In genomic region chr2:127312801-127313200, GRCm38 (mm10) we compare ENCODE assay signal across 24 mouse cellular contexts. TPM values are rescaled to one million over a fixed set of nuclear protein-coding genes. Genes with fewer than 3 reads are reported as not detected.
"Had no signal": no experiment of that assay in that cellular context is flagged by ENCODE, and none has a peak within 500 bp of the region (broad histone marks: within the 10 kb centered on the region; RNA-seq: fewer than 3 reads in every experiment).

No protein-coding gene starts in this region.

- ATAC-seq: midbrain, embryonic 16.5 days had no signal

- DNase-seq: lung, adult 18-20 months; lung, embryonic 14.5 days; lung, postnatal 10 days; lung, postnatal 4 days; midbrain, embryonic 14.5 days; right cerebral cortex, postnatal 14 days; thymus, adult 2 months; thymus, postnatal 25 days; thymus, postnatal 4 days had no signal

RNA-seq across cellular contexts. Expression of gene Astl, which starts 25.6 kb away (rescaled TPM):
- total RNA-seq: megakaryocyte-erythroid progenitor cell, adult 5-6 weeks had no signal
- polyA plus RNA-seq: liver, embryonic 16.5 days; lung, embryonic 14.5 days; lung, embryonic 16.5 days; midbrain, embryonic 10.5 days; midbrain, embryonic 12.5 days; midbrain, embryonic 14.5 days; midbrain, embryonic 16.5 days; neural tube, embryonic 12.5 days; neural tube, embryonic 14.5 days; stomach, embryonic 15.5 days; stomach, postnatal 0 days; testis, adult 2 months; urinary bladder, adult 2 months had no signal

RNA-seq across cellular contexts. Expression of gene Adra2b, which starts 50.2 kb away (rescaled TPM):
- total RNA-seq: megakaryocyte, adult 5-6 weeks; megakaryocyte-erythroid progenitor cell, adult 5-6 weeks; neutrophil, adult 5-6 weeks had no signal
- polyA plus RNA-seq: lung, embryonic 14.5 days; myocyte had no signal
